Mouse (Mus musculus) myocyte (in vitro differentiated cells): ENCODE results near the gene Sytl3. TPM values are rescaled to one million over a fixed set of nuclear protein-coding genes. Genes with fewer than 3 reads are reported as not detected.

Experiments
- H3K27me3 ChIP-seq: one replicate; pipeline ENCODE4 v1.6.1; 2011; ENCODE audit not compliant: control insufficient read depth, insufficient read depth, insufficient read length
- H3K36me3 ChIP-seq: one replicate; pipeline ENCODE4 v1.6.1; 2011; ENCODE audit not compliant: control insufficient read depth, insufficient read depth
- H3K4me2 ChIP-seq: one replicate; pipeline ENCODE4 v1.6.1; 2011; ENCODE audit warnings: low read depth, control low read depth
- H3K4me3 ChIP-seq: one replicate; pipeline ENCODE4 v1.5.1; 2011; ENCODE audit warnings: mild to moderate bottlenecking, control low read depth, moderate library complexity
- H3K79me2 ChIP-seq: one replicate; pipeline ENCODE4 v1.6.1; 2011; ENCODE audit not compliant: control insufficient read depth, insufficient read depth
- H3ac ChIP-seq: one replicate; pipeline ENCODE4 v1.6.1; 2011; ENCODE audit not compliant: control insufficient read depth, insufficient read length
- E2F4 ChIP-seq: IDR thresholded peaks from one replicate; pipeline ENCODE4 v1.6.1; 2011; ENCODE audit warnings: mild to moderate bottlenecking, control low read depth, moderate library complexity; ENCODE audit not compliant: insufficient read depth
- MAX ChIP-seq: IDR thresholded peaks from one replicate; pipeline ENCODE4 v1.6.1; 2011; ENCODE audit warnings: low read depth, mild to moderate bottlenecking, control low read depth
- MYOD1 ChIP-seq, 3 experiments: IDR thresholded peaks; one replicate each; pipeline ENCODE4 v1.6.1; 2011; ENCODE audit warnings: control low read depth in 2 of 3, low read depth in 2 of 3, mild to moderate bottlenecking in 2 of 3, moderate library complexity in 1 of 3; ENCODE audit not compliant: insufficient read length in 2 of 3, control insufficient read depth in 1 of 3
- MYOG ChIP-seq, 3 experiments: IDR thresholded peaks; one replicate each; pipeline ENCODE4 v1.6.1; 2011; ENCODE audit warnings: control low read depth in 2 of 3, low read depth in 2 of 3, mild to moderate bottlenecking in 2 of 3; ENCODE audit not compliant: insufficient read length in 2 of 3, control insufficient read depth in 1 of 3, insufficient read depth in 1 of 3
- POLR2A ChIP-seq: IDR thresholded peaks from one replicate; pipeline ENCODE4 v1.6.1; 2011; ENCODE audit warnings: low read depth, mild to moderate bottlenecking, control low read depth, moderate library complexity; ENCODE audit not compliant: insufficient read length
- POLR2AphosphoS2 ChIP-seq: IDR thresholded peaks from one replicate; pipeline ENCODE4 v1.6.1; 2011; ENCODE audit warnings: low read depth, control low read depth; ENCODE audit not compliant: insufficient read length
- REST ChIP-seq: IDR thresholded peaks from one replicate; pipeline ENCODE4 v1.6.1; 2011; ENCODE audit warnings: mild to moderate bottlenecking, control low read depth, moderate library complexity; ENCODE audit not compliant: insufficient read depth, insufficient read length
- SRF ChIP-seq: IDR thresholded peaks from one replicate; pipeline ENCODE4 v1.6.1; 2011; ENCODE audit warnings: low read depth; ENCODE audit not compliant: control insufficient read depth, insufficient read length
- TCF12 ChIP-seq: IDR thresholded peaks from one replicate; pipeline ENCODE4 v1.6.1; 2011; ENCODE audit warnings: mild to moderate bottlenecking, control low read depth; ENCODE audit not compliant: poor library complexity, insufficient read depth, severe bottlenecking
- TCF3 ChIP-seq: IDR thresholded peaks from one replicate; pipeline ENCODE4 v1.6.1; 2011; ENCODE audit warnings: low read depth, control low read depth; ENCODE audit not compliant: insufficient read length
- USF1 ChIP-seq: IDR thresholded peaks from one replicate; pipeline ENCODE4 v1.6.1; 2011; ENCODE audit warnings: low read depth, mild to moderate bottlenecking, control low read depth, moderate library complexity
- polyA plus RNA-seq: library from polyadenylated mRNA; unstranded; fragments of >200 nt; fragmentation: generic; extraction: Trizol; gene quantifications from one replicate; pipeline ENCODE4 v1.2.1, GENCODE M21; 2012; ENCODE audit warnings: missing spikeins

Gene Sytl3
- polyA plus RNA-seq, 1 experiment, result not detected

- H3K4me2 ChIP-seq, result peak overlapping the region; percentile 94
Measured at GRCm38 (mm10) chr17:6782033-6782526, 123.2 kb downstream of the Sytl3 start.

GRCm38 (mm10) chr17:6782611-6783005, 123.7 kb downstream of the Sytl3 start, which contains the start of gene Ezr:
Gene Ezr, minus strand, starts transcription at chr17:6782784.
- Histone ChIP-seq H3K36me3 (no peaks in the 10 kb centered on the region), H3K79me2 (peaks cover 39% of the 10 kb centered on the region), H3ac (peak within 1 kb of the TSS; percentile 68), H3K4me2 (peak within 1 kb of the TSS; percentile 94), H3K27me3 (no peaks in the 10 kb centered on the region), H3K4me3 (peak within 1 kb of the TSS; percentile 91)
- TF ChIP-seq SRF (no peak), POLR2AphosphoS2 (peak; percentile 90), MYOG (IDR thresholded peaks at IDR 0.05; ENCODE audit: control insufficient read depth in 1 of 3, insufficient read depth in 1 of 3, insufficient read length in 2 of 3, low read depth in 2 of 3) (peak in 1 of 3 experiments; percentile 8), POLR2A (peak; percentile 93), MYOD1 (IDR thresholded peaks at IDR 0.05; ENCODE audit: control insufficient read depth in 1 of 3, insufficient read length in 2 of 3, low read depth in 2 of 3) (no peak)

More at GRCm38 (mm10) chr17:6782033-6782526, 123.2 kb downstream of the Sytl3 start:
- peaks cover 44% of the 10 kb centered on the region for H3K79me2 ChIP-seq
- TF ChIP-seq MYOD1 (IDR thresholded peaks at IDR 0.05; ENCODE audit: control insufficient read depth in 1 of 3, insufficient read length in 2 of 3, low read depth in 2 of 3) (peak in 2 of 3 experiments; percentile 13 to 58), TCF3 (no peak)
- H3K36me3 ChIP-seq, result no peaks in the 10 kb centered on the region
- H3ac ChIP-seq, result peak overlapping the region; percentile 68
- H3K27me3 ChIP-seq, result no peaks in the 10 kb centered on the region
- H3K4me3 ChIP-seq, result peak overlapping the region; percentile 91

GRCm38 (mm10) chr17:6783006-6783661, 124.2 kb downstream of the Sytl3 start:
- peaks cover 34% of the 10 kb centered on the region for H3K79me2 ChIP-seq
- peak overlapping the region; percentile 91 for H3K4me3 ChIP-seq
- H3K27me3 ChIP-seq, result no peaks in the 10 kb centered on the region
- no peak for TF ChIP-seq MYOG (IDR thresholded peaks at IDR 0.05; ENCODE audit: control insufficient read depth in 1 of 3, insufficient read depth in 1 of 3, insufficient read length in 2 of 3, low read depth in 2 of 3)
- peak; percentile 44 for TF ChIP-seq POLR2A
- TF ChIP-seq MYOD1 (IDR thresholded peaks at IDR 0.05; ENCODE audit: control insufficient read depth in 1 of 3, insufficient read length in 2 of 3, low read depth in 2 of 3), result peak in 1 of 3 experiments; percentile 34
- no peak for TF ChIP-seq REST
- no peaks in the 10 kb centered on the region for H3K36me3 ChIP-seq
- H3K4me2 ChIP-seq, result peak overlapping the region; percentile 69
- peak overlapping the region; percentile 68 for H3ac ChIP-seq

- Histone ChIP-seq H3K79me2 (peaks cover 33% of the 10 kb centered on the region), H3K4me2 (peak overlapping the region; percentile 69), H3ac (no peak overlapping the region), H3K4me3 (peak overlapping the region; percentile 91), H3K27me3 (no peaks in the 10 kb centered on the region), H3K36me3 (no peaks in the 10 kb centered on the region)
- no peak for TF ChIP-seq POLR2AphosphoS2
- no peak for TF ChIP-seq MYOG (IDR thresholded peaks at IDR 0.05; ENCODE audit: control insufficient read depth in 1 of 3, insufficient read depth in 1 of 3, insufficient read length in 2 of 3, low read depth in 2 of 3)
- TF ChIP-seq E2F4, result no peak
- TF ChIP-seq USF1, result no peak
- TF ChIP-seq TCF12, result no peak
Measured at GRCm38 (mm10) chr17:6783756-6784357, 125.0 kb downstream of the Sytl3 start.

- no peaks in the 10 kb centered on the region for H3K36me3 ChIP-seq
- H3K27me3 ChIP-seq, result no peaks in the 10 kb centered on the region
- peaks cover under 1% of the 10 kb centered on the region for H3K79me2 ChIP-seq
- no peak overlapping the region for H3K4me3 ChIP-seq
- no peak overlapping the region for H3ac ChIP-seq
- H3K4me2 ChIP-seq, result no peak overlapping the region
- TF ChIP-seq REST, result no peak
- TF ChIP-seq USF1, result no peak
- no peak for TF ChIP-seq MYOG (IDR thresholded peaks at IDR 0.05; ENCODE audit: control insufficient read depth in 1 of 3, insufficient read depth in 1 of 3, insufficient read length in 2 of 3, low read depth in 2 of 3)
- TF ChIP-seq TCF3, result no peak
- TF ChIP-seq MAX, result no peak
- TF ChIP-seq TCF12, result no peak
- no peak for TF ChIP-seq MYOD1 (IDR thresholded peaks at IDR 0.05; ENCODE audit: control insufficient read depth in 1 of 3, insufficient read length in 2 of 3, low read depth in 2 of 3)
- TF ChIP-seq POLR2A, result no peak
- no peak for TF ChIP-seq POLR2AphosphoS2
- TF ChIP-seq SRF, result no peak
- TF ChIP-seq E2F4, result no peak
Measured at GRCm38 (mm10) chr17:6787241-6787640, 128.3 kb downstream of the Sytl3 start.

Other genes starting within 250 kb of the Sytl3 start
- 201 TPM for gene Dynlt1b, start 229.0 kb upstream of the Sytl3 start, polyA plus RNA-seq
- gene Dynlt1c, start 57.4 kb upstream of the Sytl3 start, polyA plus RNA-seq, result 11.4 TPM
- gene Dynlt1f, start 3.2 kb upstream of the Sytl3 start, polyA plus RNA-seq, result 198 TPM
- gene Ezr, start 123.7 kb downstream of the Sytl3 start, polyA plus RNA-seq, result 35.9 TPM